Mouse (Mus musculus): Measurements from ENCODE around the gene Ngfr. TPM values are rescaled to one million over a fixed set of nuclear protein-coding genes. Genes with fewer than 3 reads are reported as not detected.

The Ngfr gene
- total RNA-seq, 1 experiment from 2014 or later = not detected

DNA sequence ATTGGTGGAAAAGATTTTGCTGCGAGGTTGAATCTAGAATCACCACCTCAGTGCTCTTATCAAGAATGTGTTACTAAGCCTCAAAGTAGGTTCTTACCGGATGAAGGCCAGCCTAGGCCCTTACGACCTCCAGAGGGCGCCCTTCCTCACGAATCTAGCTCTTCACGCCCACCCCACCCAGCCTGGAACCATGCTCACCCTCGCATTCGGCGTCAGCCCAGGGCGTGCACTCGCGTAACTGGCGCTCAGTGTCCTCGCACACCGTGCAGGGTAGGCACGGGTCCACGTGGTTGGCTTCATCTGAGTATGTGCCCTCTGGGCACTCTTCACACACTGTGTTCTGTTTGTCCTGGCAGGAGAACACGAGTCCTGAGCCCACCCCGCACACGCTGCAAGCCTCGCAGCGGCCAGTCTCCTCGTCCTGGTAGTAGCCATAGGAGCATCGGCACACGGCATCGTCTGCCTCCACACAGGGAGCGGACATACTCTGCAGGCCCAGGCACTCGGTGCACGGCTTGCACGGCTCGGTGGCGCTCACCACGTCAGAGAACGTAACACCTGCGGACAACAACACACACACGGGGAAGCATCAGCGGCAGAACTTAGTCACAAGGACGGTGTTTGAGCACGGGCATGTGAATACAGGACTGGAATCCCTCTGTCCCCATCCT lies 9.6 kb downstream of the Ngfr start:
- ATAC-seq (replicated peaks in 1 of 2; ENCODE audit: insufficient read depth in 1 of 2, low FRiP score in 2 of 2, low TSS enrichment in 1 of 2, low read depth in 1 of 2, poor library complexity in 2 of 2, severe bottlenecking in 2 of 2) = peak; percentile 54 to 59

DNA sequence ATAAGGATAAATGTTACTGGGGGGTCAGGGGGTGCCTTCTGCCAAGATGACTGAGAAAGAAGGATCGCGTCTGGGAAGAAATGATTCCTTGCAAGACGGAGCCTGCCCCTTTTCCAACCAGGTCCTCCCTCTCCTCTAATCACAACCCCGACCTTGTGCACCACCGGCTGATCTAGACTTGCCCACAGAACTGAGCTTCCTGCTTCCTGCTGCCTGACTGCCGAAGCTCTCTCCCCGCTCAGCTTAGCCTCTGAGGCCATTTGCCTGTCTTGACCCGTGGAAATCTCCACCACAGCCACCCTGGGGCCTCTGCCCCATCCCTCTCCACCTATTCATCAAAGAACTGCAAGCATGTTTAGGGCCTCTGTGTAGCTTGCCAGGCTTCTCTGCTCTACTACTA lies 11.2 kb downstream of the Ngfr start:
- ATAC-seq (replicated peaks in 1 of 2; ENCODE audit: insufficient read depth in 1 of 2, low FRiP score in 2 of 2, low TSS enrichment in 1 of 2, low read depth in 1 of 2, poor library complexity in 2 of 2, severe bottlenecking in 2 of 2) = no peak

DNA sequence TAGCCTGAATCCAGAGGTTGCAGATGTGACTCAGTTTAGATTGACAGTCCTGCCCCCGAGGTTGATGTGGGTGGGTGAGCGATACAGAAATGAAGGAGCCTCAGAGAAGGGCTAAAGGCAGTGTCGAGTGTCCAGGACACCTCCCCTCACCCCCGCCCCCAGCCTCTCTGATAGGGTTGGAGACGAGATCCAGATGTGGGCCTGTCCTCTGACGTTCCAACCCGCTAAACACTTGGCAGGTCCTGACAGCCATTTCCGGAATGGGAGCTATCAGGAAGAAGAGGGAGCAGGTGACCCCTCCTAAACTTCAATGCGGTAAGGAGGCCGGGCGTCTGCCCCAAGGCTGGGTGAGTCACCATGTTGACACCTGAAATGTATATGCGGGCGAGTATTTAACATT lies 11.7 kb downstream of the Ngfr start:
- no peak for ATAC-seq (replicated peaks in 1 of 2; ENCODE audit: insufficient read depth in 1 of 2, low FRiP score in 2 of 2, low TSS enrichment in 1 of 2, low read depth in 1 of 2, poor library complexity in 2 of 2, severe bottlenecking in 2 of 2)

DNA sequence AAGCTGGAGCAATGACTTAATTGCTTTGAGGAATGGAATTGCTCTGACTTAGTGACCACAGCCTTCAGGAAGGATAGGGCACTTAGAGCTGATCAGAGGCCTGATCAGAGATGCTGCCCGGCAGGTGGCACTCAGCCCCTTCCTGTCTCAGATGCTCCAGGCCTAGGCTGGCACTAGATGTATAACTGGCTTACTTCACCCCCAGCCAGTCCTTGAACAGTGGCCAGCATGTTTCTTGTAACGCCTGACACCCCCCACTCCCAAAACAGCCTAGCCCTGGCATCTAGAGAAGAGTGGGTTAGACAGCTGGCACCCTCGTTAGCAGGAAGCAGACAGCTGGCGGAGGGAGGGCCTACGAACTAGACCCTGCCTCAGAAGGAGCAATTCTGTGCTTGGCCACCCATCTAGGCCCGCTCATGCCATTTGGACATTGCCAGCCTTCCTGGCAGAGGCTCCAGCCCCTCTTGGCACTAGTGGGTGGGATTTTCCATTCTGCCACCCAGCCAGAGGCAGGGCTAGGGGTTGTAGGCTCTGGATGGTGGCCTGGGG lies 12.7 kb downstream of the Ngfr start:
- no peak for ATAC-seq (replicated peaks in 1 of 2; ENCODE audit: insufficient read depth in 1 of 2, low FRiP score in 2 of 2, low TSS enrichment in 1 of 2, low read depth in 1 of 2, poor library complexity in 2 of 2, severe bottlenecking in 2 of 2)

DNA sequence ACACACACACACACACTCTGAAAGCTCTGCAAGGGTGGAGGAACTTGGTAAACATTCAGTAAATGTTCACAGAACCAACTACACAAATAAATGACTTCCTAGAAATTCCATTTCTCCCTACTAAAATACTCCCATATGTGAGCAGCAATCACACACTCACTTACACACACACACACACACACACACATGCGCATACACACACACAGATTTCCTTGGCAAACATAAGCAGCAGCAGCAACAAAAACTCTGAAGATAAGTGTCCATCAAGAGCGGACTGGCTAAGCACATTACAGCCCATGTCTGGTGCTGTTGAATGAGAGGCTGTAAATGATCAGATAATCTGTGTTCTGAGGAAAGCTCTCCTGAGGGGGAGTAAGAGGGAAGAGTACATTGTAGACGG lies 15.3 kb downstream of the Ngfr start:
- ATAC-seq (replicated peaks in 1 of 2; ENCODE audit: insufficient read depth in 1 of 2, low FRiP score in 2 of 2, low TSS enrichment in 1 of 2, low read depth in 1 of 2, poor library complexity in 2 of 2, severe bottlenecking in 2 of 2) = no peak

DNA sequence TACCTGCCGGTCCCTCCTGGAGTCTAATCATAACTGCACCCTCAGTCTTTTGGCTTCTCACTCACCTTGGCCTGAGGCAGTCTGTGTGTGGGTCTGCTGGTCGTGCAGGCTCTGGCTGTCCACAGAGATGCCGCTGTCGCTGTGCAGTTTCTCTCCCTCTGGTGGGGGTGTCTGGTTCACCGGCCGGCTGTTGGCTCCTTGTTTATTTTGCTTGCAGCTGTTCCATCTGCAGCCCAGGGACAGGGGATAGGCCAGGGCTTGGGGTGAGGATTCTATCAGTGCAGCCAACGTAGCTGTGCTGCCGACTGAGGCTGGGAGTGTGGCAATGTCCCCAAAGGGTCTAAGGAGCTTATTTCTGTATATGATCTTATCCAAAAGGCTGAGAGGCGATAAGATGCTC lies 15.8 kb downstream of the Ngfr start:
- no peak for ATAC-seq (replicated peaks in 1 of 2; ENCODE audit: insufficient read depth in 1 of 2, low FRiP score in 2 of 2, low TSS enrichment in 1 of 2, low read depth in 1 of 2, poor library complexity in 2 of 2, severe bottlenecking in 2 of 2)

DNA sequence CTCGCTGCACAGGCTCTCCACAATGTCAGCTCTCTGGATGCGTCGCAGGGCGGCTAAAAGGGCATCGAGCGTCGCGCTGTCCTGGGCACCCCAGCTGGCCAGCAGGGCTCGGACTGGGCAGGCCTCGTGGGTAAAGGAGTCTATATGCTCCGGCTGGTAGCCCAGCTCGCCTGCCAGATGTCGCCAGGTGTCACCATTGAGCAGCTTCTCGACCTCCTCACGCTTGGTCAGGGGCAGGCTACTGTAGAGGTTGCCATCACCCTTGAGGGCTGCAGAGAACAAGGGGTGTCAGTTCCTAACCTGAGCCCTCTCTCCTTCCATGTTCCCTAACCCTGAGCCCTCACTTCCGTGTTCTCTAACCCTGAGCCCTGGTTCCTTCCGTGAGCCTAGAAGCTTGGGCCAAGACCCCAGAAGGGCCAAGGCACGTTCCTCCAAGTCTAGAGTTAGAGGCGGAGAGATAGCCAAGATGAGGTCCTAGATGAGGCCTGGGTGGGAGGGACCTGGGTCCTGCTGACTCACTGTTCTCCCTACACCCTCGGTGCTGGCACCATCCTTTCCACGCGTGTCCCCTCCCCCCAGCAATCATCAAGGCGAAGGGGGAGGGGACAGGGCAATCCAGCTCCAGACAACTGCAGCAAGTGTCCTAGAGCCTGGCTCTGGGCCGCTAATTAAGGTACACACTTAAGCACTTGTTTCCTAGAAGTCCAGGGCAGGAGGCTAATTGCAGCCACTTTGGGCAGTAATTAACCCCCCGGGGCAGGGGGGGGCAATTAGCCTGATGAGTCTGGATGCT lies 16.5 kb downstream of the Ngfr start:
- ATAC-seq (replicated peaks in 1 of 2; ENCODE audit: insufficient read depth in 1 of 2, low FRiP score in 2 of 2, low TSS enrichment in 1 of 2, low read depth in 1 of 2, poor library complexity in 2 of 2, severe bottlenecking in 2 of 2) = no peak

DNA sequence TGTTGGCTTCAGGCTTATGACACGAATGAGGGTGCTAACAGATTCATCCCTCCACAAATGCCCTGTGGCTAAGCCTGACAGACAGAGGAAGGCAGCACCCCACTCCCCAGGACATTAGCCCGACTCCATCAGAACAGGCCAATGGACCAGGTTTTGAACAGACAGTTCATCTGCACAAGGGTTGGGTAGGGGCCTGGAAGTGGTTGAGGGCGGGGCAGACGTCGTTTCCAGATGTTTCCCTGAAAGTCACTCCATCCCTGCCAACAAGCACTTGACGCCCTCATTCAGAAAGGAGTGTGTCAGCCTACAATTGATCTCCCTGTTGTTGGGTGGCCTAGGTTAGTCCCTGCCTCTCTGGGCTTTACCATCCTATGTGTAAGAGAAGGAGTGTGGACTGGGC lies 17.6 kb downstream of the Ngfr start:
- ATAC-seq (replicated peaks in 1 of 2; ENCODE audit: insufficient read depth in 1 of 2, low FRiP score in 2 of 2, low TSS enrichment in 1 of 2, low read depth in 1 of 2, poor library complexity in 2 of 2, severe bottlenecking in 2 of 2) = no peak

DNA sequence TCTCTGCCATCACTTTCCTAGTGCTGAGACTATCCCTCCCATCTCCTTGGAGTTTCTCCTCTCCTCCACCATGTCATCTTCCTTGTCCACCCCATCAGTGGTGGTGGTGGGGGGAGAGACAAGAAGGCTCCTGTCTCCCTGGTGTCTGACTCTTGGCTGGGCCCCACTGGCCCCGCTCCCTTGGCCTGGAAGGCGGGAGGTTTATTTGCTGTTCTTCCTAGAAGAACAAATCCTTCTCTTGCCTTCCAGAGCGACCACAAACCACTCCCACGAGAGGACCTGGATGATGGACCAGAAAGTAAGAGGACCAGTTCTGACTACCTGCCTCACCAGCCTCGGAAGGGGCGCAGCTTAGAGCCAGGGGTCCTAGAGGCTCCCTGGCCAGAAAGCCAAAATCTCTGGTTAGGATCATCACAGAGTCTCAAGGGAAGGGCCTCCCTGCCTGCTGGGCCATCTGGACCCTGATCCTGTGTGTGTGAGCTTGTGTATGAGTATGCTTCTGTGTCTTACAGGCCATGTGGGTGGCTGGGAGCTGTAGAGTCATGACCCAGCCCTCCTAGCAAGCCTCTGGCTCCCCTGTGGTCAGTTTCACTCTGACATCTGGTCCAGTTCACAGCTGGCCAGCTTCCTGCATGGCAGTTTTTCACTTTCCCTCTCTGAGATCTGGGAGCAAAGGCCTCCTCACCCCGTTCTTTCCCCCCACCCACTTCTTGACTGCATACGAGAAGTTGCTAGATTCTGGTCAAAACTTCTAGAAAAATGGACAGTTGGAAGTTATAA lies 19.4 kb downstream of the Ngfr start:
- no peak for ATAC-seq (replicated peaks in 1 of 2; ENCODE audit: insufficient read depth in 1 of 2, low FRiP score in 2 of 2, low TSS enrichment in 1 of 2, low read depth in 1 of 2, poor library complexity in 2 of 2, severe bottlenecking in 2 of 2)

DNA sequence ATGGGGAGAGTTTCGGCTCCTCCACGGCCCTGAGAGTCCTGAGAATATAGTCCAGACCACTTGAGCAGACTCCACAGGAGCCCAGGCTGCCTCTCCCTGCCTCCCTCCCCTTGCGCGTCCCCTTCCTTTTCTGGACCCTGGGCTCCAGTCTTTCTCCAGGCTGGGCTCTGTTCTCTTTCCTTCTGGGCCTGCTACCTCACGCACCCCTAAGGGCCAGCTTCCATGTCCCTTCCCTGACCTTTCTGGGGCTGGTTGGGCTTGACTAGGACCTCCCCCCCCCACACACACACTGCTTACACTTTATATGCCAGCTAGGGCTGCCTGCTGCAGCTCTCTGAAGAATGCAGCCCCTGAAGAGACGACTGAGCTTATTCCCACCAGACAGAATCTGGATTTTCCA lies 20.2 kb downstream of the Ngfr start:
- no peak for ATAC-seq (replicated peaks in 1 of 2; ENCODE audit: insufficient read depth in 1 of 2, low FRiP score in 2 of 2, low TSS enrichment in 1 of 2, low read depth in 1 of 2, poor library complexity in 2 of 2, severe bottlenecking in 2 of 2)

DNA sequence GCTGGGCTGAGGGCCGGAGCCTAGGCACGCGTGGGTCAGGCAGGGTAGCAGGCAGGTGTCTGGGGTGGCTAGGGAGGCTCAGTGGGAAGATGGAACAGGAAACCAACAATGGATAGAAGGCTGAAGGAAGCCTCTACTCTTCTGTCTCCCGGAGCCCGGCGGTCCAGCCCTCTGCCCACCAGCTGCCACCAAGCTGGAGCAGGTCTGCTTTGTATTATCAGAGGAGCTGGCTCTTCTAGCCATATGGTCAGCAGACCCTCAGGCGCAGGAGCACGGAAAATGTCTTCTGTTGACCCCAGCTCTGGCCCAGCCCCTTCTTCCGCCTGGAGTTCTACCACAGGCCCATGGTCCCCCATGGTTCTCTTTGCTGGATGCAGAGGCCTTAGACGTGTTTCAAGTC lies 22.2 kb downstream of the Ngfr start:
- no peak for ATAC-seq (replicated peaks in 1 of 2; ENCODE audit: insufficient read depth in 1 of 2, low FRiP score in 2 of 2, low TSS enrichment in 1 of 2, low read depth in 1 of 2, poor library complexity in 2 of 2, severe bottlenecking in 2 of 2)

DNA sequence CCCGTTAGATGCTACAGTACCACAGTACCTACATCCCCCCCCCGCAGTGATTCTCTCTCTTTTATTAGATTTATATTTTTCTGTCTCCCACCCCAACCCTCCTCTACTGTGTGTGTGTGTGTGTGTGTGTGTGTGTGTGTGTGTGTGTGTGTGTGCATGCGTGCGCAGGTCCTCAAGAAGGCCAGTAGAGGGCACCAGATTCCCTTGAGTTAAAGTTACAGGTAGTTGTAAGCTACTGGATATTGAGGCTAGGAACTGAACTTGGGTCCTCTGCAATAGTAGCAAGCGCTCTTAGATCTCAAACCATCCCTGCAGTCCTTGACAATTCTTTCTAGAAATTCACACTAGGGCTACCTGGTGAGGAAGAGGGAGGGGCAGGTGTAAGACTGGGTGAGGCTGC lies 23.7 kb downstream of the Ngfr start:
- no peak for ATAC-seq (replicated peaks in 1 of 2; ENCODE audit: insufficient read depth in 1 of 2, low FRiP score in 2 of 2, low TSS enrichment in 1 of 2, low read depth in 1 of 2, poor library complexity in 2 of 2, severe bottlenecking in 2 of 2)

DNA sequence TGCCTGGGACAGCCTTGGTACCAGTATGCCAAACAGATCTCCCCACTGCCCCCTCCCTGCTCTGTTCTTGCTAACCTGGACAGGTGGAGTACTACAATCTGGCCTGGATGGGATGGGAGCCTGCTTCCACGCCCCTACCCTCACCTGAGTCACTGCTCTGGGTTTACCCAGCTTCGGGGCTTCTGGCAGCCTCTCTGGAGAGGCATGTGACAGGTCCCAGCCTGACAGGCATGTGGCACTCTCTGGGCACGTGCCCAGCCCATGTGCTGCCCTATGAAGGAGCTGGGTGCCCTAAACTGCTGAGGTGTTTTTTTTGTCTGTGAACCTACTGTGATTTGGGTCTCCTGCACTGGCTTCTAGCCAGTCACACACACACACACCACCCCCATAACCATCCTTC lies 26.8 kb downstream of the Ngfr start:
- no peak for ATAC-seq (replicated peaks in 1 of 2; ENCODE audit: insufficient read depth in 1 of 2, low FRiP score in 2 of 2, low TSS enrichment in 1 of 2, low read depth in 1 of 2, poor library complexity in 2 of 2, severe bottlenecking in 2 of 2)

DNA sequence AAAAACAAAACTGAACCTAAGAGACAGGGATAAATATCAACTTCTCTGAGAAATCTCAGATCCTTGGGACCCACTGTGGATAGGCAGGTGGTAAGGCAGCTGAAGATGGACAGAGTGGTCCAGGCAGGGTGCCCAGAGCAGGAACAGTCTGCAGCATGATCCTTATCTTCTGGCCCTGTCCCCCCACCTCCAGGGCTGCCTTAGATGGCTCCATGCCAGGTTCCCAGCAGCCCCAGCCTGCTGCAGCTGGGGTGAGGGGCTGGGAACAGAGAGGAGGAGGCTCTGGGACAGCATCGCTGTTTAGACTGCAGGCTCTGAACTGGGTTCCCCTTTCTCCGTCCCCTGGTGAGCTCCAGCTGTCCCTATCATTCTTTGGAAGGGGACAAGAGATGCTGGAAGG lies 27.8 kb downstream of the Ngfr start:
- no peak for ATAC-seq (replicated peaks in 1 of 2; ENCODE audit: insufficient read depth in 1 of 2, low FRiP score in 2 of 2, low TSS enrichment in 1 of 2, low read depth in 1 of 2, poor library complexity in 2 of 2, severe bottlenecking in 2 of 2)

DNA sequence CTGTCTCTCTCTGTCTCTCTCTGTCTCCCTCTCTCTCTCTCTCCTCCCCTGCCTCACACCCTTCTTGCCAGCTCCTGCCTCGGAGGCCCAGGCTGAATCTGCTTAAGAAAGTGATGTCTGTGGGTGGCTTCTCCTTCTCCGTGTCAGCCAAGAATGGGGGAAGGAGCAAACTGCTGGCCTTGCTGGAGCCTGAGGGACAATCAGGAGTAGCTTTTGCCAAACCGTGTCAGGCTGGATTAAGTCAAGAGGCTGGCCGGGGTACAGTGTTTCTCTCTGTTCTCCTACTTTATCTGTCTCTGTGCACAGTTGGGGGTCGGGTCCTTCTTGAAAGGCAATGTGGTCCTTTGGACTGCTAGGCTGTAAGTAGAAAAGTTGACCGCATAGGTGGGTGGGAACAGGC lies 29.8 kb downstream of the Ngfr start:
- no peak for ATAC-seq (replicated peaks in 1 of 2; ENCODE audit: insufficient read depth in 1 of 2, low FRiP score in 2 of 2, low TSS enrichment in 1 of 2, low read depth in 1 of 2, poor library complexity in 2 of 2, severe bottlenecking in 2 of 2)

DNA sequence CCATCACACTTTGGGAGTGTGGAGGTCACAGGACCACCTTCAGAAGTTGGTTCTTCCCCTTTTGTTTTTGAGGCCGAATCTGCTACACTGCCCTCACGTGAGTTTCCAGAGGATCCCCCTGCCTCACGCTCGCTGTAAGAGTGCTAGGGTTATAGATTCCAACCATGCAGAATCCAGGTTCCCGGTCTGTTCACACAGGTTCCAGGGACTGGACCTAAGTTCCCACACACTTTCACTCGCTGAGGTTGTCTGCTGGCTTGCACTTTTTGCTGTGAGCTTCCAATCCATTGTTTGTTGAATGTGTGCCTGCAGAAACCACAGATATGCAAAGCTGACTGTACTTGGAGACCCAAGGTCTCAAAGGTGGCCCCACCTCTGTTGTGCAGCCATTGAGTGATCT lies 30.5 kb downstream of the Ngfr start:
- no peak for ATAC-seq (replicated peaks in 1 of 2; ENCODE audit: insufficient read depth in 1 of 2, low FRiP score in 2 of 2, low TSS enrichment in 1 of 2, low read depth in 1 of 2, poor library complexity in 2 of 2, severe bottlenecking in 2 of 2)

DNA sequence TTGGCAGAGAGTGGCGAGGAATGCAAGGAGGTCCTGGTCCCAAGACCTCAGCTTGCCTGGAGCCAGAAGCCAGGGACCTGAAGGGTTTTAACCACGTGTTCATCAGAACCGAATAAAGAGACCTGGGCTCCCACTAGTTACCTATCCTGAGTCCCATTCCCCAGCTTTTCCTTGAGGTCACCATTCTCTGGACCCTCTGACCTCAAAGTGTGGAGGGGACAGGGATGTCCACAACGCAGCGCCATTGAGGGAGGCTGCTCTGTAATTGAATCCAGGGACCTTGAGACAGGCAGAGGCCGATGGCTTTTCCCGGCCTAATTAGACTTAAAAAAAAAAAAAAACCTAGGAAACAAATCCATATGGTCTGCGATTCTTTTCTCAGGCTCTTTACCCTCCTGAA lies 32.3 kb downstream of the Ngfr start:
- ATAC-seq (replicated peaks in 1 of 2; ENCODE audit: insufficient read depth in 1 of 2, low FRiP score in 2 of 2, low TSS enrichment in 1 of 2, low read depth in 1 of 2, poor library complexity in 2 of 2, severe bottlenecking in 2 of 2) = no peak

Measured in hematopoietic stem cell, adult 5-6 weeks (primary cell).